8 mouse cellular contexts compared by ENCODE assay signal in genomic region chr4:134631471-134632130, GRCm38 (mm10).
DNase-seq lines count a peak whose midpoint lies in the region; ATAC-seq lines count a peak whose summit lies in the region.

No protein-coding gene starts in this region.

- no peak overlapping the region for H3K9ac ChIP-seq in embryonic facial prominence, embryonic 13.5 days
- 0 out of 2 replicates have a peak overlapping the region, but pooled peaks have one; percentile 1 for H3K9ac ChIP-seq in heart, embryonic 15.5 days

- 65% methylated on average over 14 of the region's 14 CpGs for WGBS in embryonic facial prominence, embryonic 13.5 days
- WGBS in heart, embryonic 15.5 days: 64% methylated on average over 14 of the region's 14 CpGs

- H3K9me3 ChIP-seq in embryonic facial prominence, embryonic 13.5 days: no peaks in the 10 kb centered on the region
- H3K9me3 ChIP-seq in heart, embryonic 15.5 days (replicated peaks): no peaks in the 10 kb centered on the region

- no peaks in the 10 kb centered on the region for H3K27me3 ChIP-seq in embryonic facial prominence, embryonic 13.5 days
- no peaks in the 10 kb centered on the region for H3K27me3 ChIP-seq in heart, embryonic 15.5 days

- ATAC-seq in embryonic facial prominence, embryonic 13.5 days (ENCODE audit: insufficient number of reproducible peaks, insufficient read depth, low FRiP score, low TSS enrichment, low read depth): no peak
- no peak for ATAC-seq in heart, embryonic 15.5 days (replicated peaks; ENCODE audit: insufficient number of reproducible peaks, insufficient read depth, low FRiP score, low read depth)

- H3K36me3 ChIP-seq in embryonic facial prominence, embryonic 13.5 days: no peaks in the 10 kb centered on the region
- H3K36me3 ChIP-seq in heart, embryonic 15.5 days: no peaks in the 10 kb centered on the region

- H3K4me3 ChIP-seq in embryonic facial prominence, embryonic 13.5 days: no peak overlapping the region
- no peak overlapping the region for H3K4me3 ChIP-seq in heart, embryonic 15.5 days

- peak overlapping the region; percentile 52 for H3K27ac ChIP-seq in embryonic facial prominence, embryonic 13.5 days
- peak overlapping the region; percentile 95 for H3K27ac ChIP-seq in heart, embryonic 15.5 days

- intact Hi-C loops in left cerebral cortex, postnatal 14 days (cut with DNase I): loop anchor here (5.0 kb wide), 3 partner anchors 49 to 74 kb away; partner anchors contain the start of gene Man1c1

- H3K4me2 ChIP-seq in embryonic facial prominence, embryonic 13.5 days: no peak overlapping the region
- no peak overlapping the region for H3K4me2 ChIP-seq in heart, embryonic 15.5 days

- H3K4me1 ChIP-seq in embryonic facial prominence, embryonic 13.5 days: peaks cover 22% of the 10 kb centered on the region
- H3K4me1 ChIP-seq in heart, embryonic 15.5 days (replicated peaks): peaks cover 67% of the 10 kb centered on the region

- DNase-seq in gastrocnemius, adult 8-10 months (ENCODE audit: low spot score in 2 of 2): peak; percentile 25 to 40
- no peak for DNase-seq in gastrocnemius, postnatal 4 days (ENCODE audit: low spot score in 2 of 2)
- peak; percentile 78 to 87 for DNase-seq in left cerebral cortex, postnatal 14 days (ENCODE audit: low spot score in 2 of 2)
- DNase-seq in right cerebral cortex, adult 2 months (ENCODE audit: low spot score in 2 of 2): peak; percentile 85 to 86
- no peak for DNase-seq in urinary bladder, adult 18-20 months (ENCODE audit: low spot score in 2 of 2)
- no peak for DNase-seq in kidney, postnatal 4 days

Comparison
In these comparisons a context has a peak if more than half of its experiments do, and no peak if none do; other contexts are left out.
1. DNase-seq: peak in gastrocnemius, adult 8-10 months (2 of 2), left cerebral cortex, postnatal 14 days (2 of 2) and right cerebral cortex, adult 2 months (2 of 2); none in gastrocnemius, postnatal 4 days (0 of 2), urinary bladder, adult 18-20 months (0 of 2) and kidney, postnatal 4 days (0 of 2).